Mouse (Mus musculus): ENCODE measurements around the gene Smok3b.
"Not testable (repeated sequence)": the region's sequence is repeated elsewhere in the genome, so short reads cannot be mapped to it uniquely, and the experiment has no call there.

The Smok3b gene

DNA sequence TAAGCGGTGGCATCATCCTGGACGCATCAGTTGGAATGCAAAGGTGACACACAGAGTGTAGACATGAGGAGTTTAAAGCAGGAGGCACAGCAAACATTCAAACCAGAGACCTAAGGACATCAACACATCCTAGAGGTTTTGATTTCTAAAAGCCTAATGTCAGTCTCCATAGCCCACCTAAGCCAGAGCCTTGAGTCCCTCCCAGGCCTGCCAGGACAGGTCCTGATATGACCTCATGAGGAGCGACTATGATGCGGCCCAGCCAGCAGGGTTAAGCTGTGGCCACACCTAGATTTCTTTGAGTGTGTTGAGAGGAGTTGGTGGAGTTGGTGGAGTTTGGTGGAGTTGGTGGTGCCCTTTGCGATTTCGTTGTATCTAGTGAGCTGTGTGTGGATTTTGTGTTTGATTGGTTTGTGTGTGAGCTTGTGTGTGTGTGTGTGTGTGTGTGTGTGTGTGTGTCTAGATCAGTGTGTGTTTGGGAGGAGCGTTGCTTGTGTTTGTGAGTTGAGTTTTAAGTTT, at the start of gene Smok3b, which contains the start of gene Smok3a:
Gene Smok3b, plus strand, starts transcription at position 469 of the 519 bp plus-strand sequence.
Gene Smok3a, plus strand, starts transcription at position 301 of the 519 bp plus-strand sequence.
- not testable (repeated sequence) for DNase-seq (ENCODE audit: inconsistent ontology term)

GRCm38 (mm10) chr5:137973161-137973560, 48.1 kb upstream of the Smok3b start:
- no peak for DNase-seq (ENCODE audit: inconsistent ontology term)

- DNase-seq (ENCODE audit: inconsistent ontology term) = no peak
Observed at GRCm38 (mm10) chr5:137973738-137974137, 47.5 kb upstream of the Smok3b start.

GRCm38 (mm10) chr5:137974724-137975123, 46.5 kb upstream of the Smok3b start:
- DNase-seq (ENCODE audit: inconsistent ontology term) = no peak

GRCm38 (mm10) chr5:137975434-137975833, 45.8 kb upstream of the Smok3b start:
- DNase-seq (ENCODE audit: inconsistent ontology term) = no peak

GRCm38 (mm10) chr5:137977291-137977690, 43.9 kb upstream of the Smok3b start:
- DNase-seq (ENCODE audit: inconsistent ontology term) = no peak

DNA sequence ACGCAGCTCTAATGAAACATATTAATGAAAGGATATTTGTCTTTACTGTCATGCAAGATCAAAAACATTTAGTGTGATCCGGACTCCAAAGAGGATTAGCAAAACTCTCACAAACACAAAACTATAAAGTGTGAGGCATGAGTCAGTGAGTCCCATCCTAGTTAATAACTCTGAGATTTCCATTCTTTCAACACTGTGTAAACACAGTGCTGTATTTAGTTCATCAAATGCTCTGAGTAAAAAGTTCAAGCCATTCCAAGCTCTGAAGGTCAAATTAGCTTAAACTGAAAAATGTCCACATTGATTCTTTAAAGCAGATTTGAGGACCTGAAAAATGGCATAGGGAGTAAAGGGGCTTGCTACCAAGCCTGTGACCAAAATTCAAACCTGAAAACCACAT, 42.1 kb upstream of the Smok3b start:
- no peak for DNase-seq (ENCODE audit: inconsistent ontology term)

DNA sequence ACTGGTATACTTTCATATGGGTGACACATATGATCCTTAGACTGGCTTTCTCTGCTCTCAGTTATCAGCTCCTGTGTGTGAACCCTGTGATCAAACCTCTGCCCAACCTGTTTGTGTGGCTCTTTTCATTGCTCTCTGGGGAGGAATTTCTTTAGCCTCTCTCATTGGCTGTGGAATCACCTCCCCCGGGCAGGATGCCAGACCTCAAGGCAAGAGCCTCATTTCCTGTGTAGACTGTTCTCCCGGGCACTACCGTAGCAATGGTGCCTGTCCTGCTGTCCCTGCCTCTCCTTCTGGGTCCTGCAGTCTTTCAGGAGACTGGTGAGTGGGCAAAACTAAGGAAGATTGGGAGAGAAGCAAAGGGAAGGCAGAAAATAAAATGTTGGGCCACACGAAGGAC, 39.9 kb upstream of the Smok3b start, which contains the start of gene Azgp1:
Gene Azgp1, plus strand, starts transcription at position 221 of the 400 bp plus-strand sequence.
- DNase-seq (ENCODE audit: inconsistent ontology term) = no peak

- no peak for DNase-seq (ENCODE audit: inconsistent ontology term)
Observed at GRCm38 (mm10) chr5:137986351-137986750, 34.9 kb upstream of the Smok3b start.

DNA sequence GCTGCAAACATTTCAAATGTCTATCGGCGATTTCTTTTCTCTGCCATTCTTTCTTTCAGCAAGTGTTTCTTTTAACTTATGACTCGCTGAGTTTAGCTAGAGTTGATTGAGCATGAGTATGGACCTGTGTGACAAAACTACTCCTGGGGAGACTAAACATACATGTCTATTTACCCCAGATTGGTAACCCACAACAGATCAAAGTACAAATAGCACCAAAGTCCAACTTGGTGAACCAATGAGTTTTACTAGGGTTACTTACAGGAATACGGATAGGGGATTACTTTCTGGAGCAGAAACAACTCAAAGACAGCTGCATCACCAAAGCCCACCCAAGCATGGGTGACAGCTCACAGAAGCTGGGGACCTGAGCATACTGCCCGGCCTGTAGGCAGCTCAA, 11.8 kb upstream of the Smok3b start:
- no peak for DNase-seq (ENCODE audit: inconsistent ontology term)

- DNase-seq (ENCODE audit: inconsistent ontology term) = no peak
Observed at GRCm38 (mm10) chr5:138012382-138012781, 8.8 kb upstream of the Smok3b start.

DNA sequence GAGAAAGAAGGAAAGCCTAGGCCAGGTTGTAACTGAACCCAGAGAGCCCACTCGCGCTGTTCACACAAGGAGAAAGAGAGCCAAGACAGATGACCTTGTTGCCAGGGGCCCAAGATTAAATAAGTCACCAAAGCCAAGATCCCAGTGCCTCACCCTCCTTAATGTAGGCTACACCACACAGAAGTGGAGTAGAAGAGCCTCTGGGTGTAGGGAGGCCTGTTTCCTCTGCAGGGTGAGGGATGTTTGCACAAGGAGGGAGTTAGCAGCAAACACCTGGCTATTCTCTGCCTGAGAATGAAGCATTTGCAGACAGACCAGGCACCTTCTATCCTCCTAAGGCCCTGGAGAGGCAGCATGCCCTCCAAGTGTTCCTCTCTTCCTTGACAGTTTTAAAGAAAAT, 4.7 kb upstream of the Smok3b start:
- DNase-seq (ENCODE audit: inconsistent ontology term) = no peak

GRCm38 (mm10) chr5:138016997-138017396, 4.2 kb upstream of the Smok3b start:
- no peak for DNase-seq (ENCODE audit: inconsistent ontology term)

GRCm38 (mm10) chr5:138019577-138019976, 1.7 kb upstream of the Smok3b start:
- DNase-seq (ENCODE audit: inconsistent ontology term) = not testable (repeated sequence)

DNA sequence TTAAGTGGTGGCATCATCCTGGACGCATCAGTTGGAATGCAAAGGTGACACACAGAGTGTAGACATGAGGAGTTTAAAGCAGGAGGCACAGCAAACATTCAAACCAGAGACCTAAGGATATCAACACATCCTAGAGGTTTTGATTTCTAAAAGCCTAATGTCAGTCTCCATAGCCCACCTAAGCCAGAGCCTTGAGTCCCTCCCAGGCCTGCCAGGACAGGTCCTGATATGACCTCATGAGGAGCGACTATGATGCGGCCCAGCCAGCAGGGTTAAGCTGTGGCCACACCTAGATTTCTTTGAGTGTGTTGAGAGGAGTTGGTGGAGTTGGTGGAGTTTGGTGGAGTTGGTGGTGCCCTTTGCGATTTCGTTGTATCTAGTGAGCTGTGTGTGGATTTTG, 31.7 kb downstream of the Smok3b start, which contains the start of gene Smok3c:
Gene Smok3c, plus strand, starts transcription at position 301 of the 400 bp plus-strand sequence.
- DNase-seq (ENCODE audit: inconsistent ontology term) = not testable (repeated sequence)

DNA sequence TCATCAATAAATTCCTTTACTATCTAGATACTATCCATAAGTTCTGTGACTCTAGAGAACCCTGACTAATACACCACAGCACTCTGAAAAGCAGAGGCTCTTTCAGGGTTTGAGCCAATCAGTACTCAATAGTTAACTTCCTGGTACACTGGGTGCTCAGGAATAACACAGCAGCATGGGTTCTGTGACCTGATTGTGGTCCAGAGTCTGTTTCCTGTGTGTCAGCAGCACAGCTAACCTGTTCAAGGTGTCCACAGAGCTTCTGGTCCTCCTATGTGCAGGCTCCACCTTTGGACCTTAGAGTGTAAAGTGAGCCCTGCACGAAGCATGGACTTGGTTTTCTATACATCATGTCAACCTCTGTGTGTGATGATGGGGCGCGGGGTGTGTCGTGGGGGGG, 52.6 kb downstream of the Smok3b start:
- no peak for DNase-seq (ENCODE audit: inconsistent ontology term)

GRCm38 (mm10) chr5:138075684-138076083, 54.5 kb downstream of the Smok3b start:
- DNase-seq (ENCODE audit: inconsistent ontology term) = no peak

DNA sequence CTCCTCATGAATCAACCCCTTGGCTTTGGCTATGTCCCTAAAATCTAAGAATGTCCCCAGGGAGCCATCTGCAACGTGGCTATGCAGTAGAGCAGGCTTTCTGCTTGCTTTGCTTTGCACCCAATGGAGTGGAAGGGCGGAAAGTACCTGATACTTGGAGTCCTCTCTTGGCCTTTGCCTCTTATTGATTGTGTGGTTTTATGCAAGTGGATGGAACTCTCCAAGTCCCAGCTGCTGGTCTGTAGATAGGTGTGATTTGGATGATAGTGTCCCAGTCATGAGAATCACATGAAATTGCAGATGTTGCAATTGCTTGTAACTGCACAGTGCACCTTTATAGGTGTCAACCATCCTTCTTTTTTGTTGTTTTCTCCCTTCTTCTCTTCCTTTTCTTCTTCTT, 54.9 kb downstream of the Smok3b start:
- DNase-seq (ENCODE audit: inconsistent ontology term) = no peak

DNA sequence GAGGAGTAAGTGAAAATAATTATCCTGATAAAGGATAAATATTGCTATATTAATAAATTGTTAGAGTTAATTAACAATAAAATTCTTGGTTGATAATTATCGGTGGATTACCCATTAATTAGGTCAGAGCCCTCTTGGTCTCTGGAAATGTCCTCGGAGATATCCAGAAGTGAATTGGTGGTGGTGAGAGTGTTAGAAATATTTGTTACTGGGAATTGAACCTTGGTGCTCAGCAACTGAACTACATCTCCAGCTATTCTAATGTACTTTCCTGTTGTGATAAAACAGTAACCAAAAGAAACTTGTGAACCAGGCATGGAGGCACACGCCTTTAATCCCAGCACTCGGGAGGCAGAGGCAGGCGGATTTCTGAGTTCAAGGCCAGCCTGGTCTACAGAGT, 59.2 kb downstream of the Smok3b start:
- DNase-seq (ENCODE audit: inconsistent ontology term) = no peak

DNA sequence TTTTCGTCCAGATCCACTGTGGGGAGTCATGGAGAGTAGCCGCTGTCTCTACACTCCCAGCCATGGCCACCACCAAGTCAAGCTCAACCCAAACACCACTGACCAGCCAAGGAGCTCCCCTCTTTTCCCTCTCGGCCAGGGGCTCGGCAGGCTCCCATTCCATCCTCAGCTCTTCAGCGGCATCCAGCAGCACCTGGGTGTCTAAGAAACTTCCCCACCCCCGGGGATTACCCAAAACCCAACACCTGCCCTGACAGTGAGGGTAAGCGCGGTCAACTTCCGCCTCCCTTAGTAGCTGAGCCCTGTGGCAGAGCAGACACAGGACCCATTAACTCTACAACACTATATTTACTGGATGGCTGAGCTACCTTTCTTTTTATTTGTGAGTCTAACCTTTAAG, 60.2 kb downstream of the Smok3b start:
- no peak for DNase-seq (ENCODE audit: inconsistent ontology term)

GRCm38 (mm10) chr5:138083318-138083900, 62.2 kb downstream of the Smok3b start:
- no peak for DNase-seq (ENCODE audit: inconsistent ontology term)

GRCm38 (mm10) chr5:138083936-138084335, 62.7 kb downstream of the Smok3b start:
- DNase-seq (ENCODE audit: inconsistent ontology term) = no peak

- DNase-seq (ENCODE audit: inconsistent ontology term) = no peak
Observed at GRCm38 (mm10) chr5:138084507-138084906, 63.3 kb downstream of the Smok3b start.

DNA sequence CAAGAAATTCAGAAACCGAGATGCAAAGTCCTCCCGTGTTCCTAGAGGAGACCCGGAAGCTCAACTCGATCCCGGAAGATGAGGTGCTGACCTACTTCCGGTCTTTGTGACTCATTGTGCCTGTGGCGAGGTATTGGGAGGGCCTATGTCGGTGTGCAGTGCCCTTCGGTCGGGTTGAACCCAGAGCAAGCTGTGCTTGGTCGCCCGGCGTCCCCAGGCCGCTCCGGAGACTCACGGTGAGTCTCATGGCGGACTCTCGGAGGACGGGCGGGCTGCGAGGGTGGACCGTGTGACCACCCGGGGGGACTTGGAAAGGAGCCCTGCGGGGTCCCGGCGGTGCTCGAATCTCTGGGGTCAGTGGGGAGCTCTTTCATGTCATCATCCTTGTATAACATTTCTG, 63.8 kb downstream of the Smok3b start, which contains the start of gene Zkscan1:
Gene Zkscan1, plus strand, starts transcription at position 89 of the 400 bp plus-strand sequence.
- DNase-seq (ENCODE audit: inconsistent ontology term) = peak; percentile 83

All from Muller cell, postnatal 12 days (primary cell).